Mouse (Mus musculus) liver, adult 2 months (tissue): ENCODE measurements at regions not wholly inside any gene's neighbourhood (a gene's known extent, or its start where the extent isn't known, plus 50 kb on each side); places are given as distances from the start of the nearest gene placed in this dataset.

Experiments
- DNase-seq: peaks from one replicate; pipeline ENCODE4 v3.0.0-alpha.2; 2011; ENCODE audit warnings: low read depth, low spot score; ENCODE audit errors: extremely low read depth
- H3K27ac ChIP-seq: fragments of 200-500 bp; replicated peaks from 2 replicates; pipeline ENCODE4 v1.5.1; 2012; ENCODE audit warnings: low read depth, mild to moderate bottlenecking, control low read depth, inconsistent platforms, low read length; ENCODE audit not compliant: insufficient read depth
- H3K27me3 ChIP-seq: fragments of 200-500 bp; 2 replicates; pipeline ENCODE4 v1.6.1; 2012; ENCODE audit warnings: mild to moderate bottlenecking, moderate library complexity, low read length, inconsistent platforms; ENCODE audit not compliant: control insufficient read depth, insufficient read depth
- H3K36me3 ChIP-seq: fragments of 200-500 bp; 2 replicates; pipeline ENCODE4 v1.6.1; 2012; ENCODE audit warnings: low read length, inconsistent platforms; ENCODE audit not compliant: control insufficient read depth, insufficient read depth
- H3K4me1 ChIP-seq: fragments of 200-500 bp; 2 replicates; pipeline ENCODE4 v1.6.1; 2011; ENCODE audit warnings: low read length; ENCODE audit not compliant: control insufficient read depth, insufficient read depth
- H3K4me3 ChIP-seq: fragments of 200-500 bp; 2 replicates; pipeline ENCODE4 v1.5.1; 2011; ENCODE audit warnings: low read depth, mild to moderate bottlenecking, control low read depth, low read length, moderate library complexity; ENCODE audit not compliant: insufficient read depth
- H3K79me2 ChIP-seq: fragments of 200-500 bp; 2 replicates; pipeline ENCODE4 v1.6.1; 2012; ENCODE audit warnings: inconsistent platforms, mild to moderate bottlenecking, low read length, moderate library complexity; ENCODE audit not compliant: control insufficient read depth, insufficient read depth
- H3K9ac ChIP-seq: fragments of 200-500 bp; 2 replicates; pipeline ENCODE4 v1.6.1; 2012; ENCODE audit warnings: low read depth, mild to moderate bottlenecking, control low read depth, inconsistent platforms, low read length
- CTCF ChIP-seq: fragments of 200-500 bp; IDR thresholded peaks from 2 replicates; pipeline ENCODE4 v1.5.1; 2011; ENCODE audit warnings: low read depth, low read length, control low read depth
- POLR2A ChIP-seq: fragments of 200-500 bp; IDR thresholded peaks from 2 replicates; pipeline ENCODE4 v1.6.1; 2011; ENCODE audit warnings: low read length, control low read depth; ENCODE audit not compliant: insufficient read depth; ENCODE audit errors: extremely low read depth
- WGBS: fragments of 180-500 bp; shearing (Covaris S2); methylation state at CpG from one replicate; pipeline ENCODE4 v1.1.7; 2018; 5-methylcytosine and 5-hydroxymethylcytosine counted together

DNA sequence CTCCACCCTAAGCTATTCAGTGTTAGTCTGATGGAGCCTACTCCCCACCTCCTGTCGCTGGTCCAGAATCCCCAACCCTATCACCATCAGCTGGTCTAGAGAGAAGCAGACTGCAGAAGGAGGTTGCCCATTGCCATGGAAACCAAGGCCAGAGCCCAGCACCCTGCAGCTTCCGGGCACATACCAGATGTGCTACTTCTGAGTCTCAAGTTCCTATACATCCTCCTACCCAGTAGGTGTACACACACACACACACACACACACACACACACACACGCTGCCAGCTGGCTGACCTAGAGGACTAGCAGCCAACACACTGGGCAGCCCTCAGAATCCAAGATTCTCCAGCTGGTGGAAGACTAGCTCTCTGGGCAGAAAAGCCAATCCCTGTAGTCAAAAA lies 68.9 kb upstream of the Disp3 start:
- Histone ChIP-seq H3K9ac (no peak overlapping the region), H3K4me1 (no peaks in the 10 kb centered on the region), H3K27ac (no peak overlapping the region), H3K79me2 (no peaks in the 10 kb centered on the region), H3K27me3 (no peaks in the 10 kb centered on the region), H3K4me3 (no peak overlapping the region), H3K36me3 (no peaks in the 10 kb centered on the region)
- TF ChIP-seq CTCF (no peak), POLR2A (no peak)
- 76% methylated on average over 3 of the region's 3 CpGs for WGBS
- no peak for DNase-seq

DNA sequence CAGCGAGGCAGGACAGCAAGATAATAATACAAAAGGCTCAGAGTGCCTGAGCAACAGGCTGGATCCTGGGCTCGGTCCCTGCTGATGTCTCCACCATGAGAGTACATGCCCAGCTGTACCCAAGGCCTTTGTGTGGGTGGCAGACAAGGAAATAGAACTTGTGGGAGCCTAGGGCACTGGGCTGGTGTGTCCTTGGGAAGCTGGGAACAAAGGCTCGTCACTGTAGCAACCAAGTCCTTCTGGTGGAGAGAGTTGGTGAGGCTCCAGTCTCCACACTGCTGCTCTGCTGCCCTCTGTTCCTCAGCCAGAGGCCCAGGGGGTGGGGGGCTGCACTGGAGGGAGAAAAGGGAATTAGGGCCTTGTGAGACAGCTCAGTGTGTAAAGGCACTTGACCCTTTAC lies 66.2 kb upstream of the Disp3 start:
- H3K27ac ChIP-seq: no peak overlapping the region
- WGBS: 83% methylated on average over 3 of the region's 3 CpGs
- H3K9ac ChIP-seq: no peak overlapping the region
- no peaks in the 10 kb centered on the region for H3K36me3 ChIP-seq
- H3K79me2 ChIP-seq: no peaks in the 10 kb centered on the region
- no peak overlapping the region for H3K4me3 ChIP-seq
- no peak for DNase-seq
- no peaks in the 10 kb centered on the region for H3K27me3 ChIP-seq
- H3K4me1 ChIP-seq: no peaks in the 10 kb centered on the region
- no peak for TF ChIP-seq POLR2A
- TF ChIP-seq CTCF: no peak

DNA sequence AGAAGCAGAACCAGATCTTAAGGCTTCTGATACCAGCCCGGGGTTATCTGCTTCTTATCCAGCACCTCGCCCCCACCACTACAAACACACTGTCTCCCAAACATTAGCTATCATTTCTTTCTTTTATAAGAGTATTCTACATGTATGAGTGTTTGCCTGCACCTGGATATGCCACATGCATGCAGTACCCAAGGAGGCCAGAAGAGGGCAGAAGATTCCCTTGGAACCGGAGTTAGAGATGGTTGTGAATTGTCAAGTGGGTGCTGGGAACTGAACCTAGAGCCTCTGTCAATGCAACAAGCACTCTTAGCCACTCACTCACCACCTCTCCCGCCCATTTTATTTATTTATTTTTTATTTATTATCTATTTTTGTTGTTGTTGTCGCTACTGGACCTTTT lies 64.9 kb upstream of the Disp3 start:
- Histone ChIP-seq H3K27me3 (no peaks in the 10 kb centered on the region), H3K9ac (no peak overlapping the region), H3K27ac (no peak overlapping the region), H3K4me1 (no peaks in the 10 kb centered on the region), H3K79me2 (no peaks in the 10 kb centered on the region), H3K36me3 (no peaks in the 10 kb centered on the region), H3K4me3 (no peak overlapping the region)
- 88% methylated on average over 5 of the region's 5 CpGs for WGBS
- TF ChIP-seq POLR2A: no peak
- TF ChIP-seq CTCF: peak; percentile 17; the same call in 1 of the 2 replicates
- DNase-seq: no peak

DNA sequence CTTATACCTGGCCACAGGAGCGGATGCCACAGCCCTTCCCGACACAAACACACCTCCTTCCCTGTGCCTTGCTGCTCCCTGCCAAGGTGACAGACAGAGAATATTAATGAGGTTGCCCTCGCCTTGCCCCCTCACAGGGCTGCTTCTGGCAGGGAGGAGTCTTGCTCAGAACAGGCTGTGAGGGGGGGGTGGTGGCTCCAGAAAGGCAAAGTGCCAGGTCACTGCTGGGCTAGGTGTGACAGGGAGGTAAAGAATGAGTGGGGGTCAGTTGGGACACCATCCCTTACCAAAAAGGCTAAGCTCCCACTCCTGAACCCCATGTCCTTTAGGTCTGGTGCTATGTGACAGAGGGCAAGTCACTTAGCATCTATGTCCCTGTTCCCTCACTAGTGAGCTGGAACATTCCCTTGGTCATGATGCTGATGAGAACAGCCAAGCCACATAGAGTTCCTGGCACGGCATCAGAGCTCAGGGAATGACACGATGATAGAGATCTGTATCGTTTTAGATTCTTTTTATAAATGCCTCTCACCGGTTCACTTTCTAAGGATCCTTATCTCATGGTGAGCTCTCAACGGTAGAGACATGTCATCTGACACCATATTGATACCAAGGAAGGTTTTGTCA lies 53.9 kb upstream of the Disp3 start:
- H3K79me2 ChIP-seq: no peaks in the 10 kb centered on the region
- H3K27ac ChIP-seq: no peak overlapping the region
- WGBS: 72% methylated on average over 8 of the region's 8 CpGs
- no peaks in the 10 kb centered on the region for H3K36me3 ChIP-seq
- no peak for DNase-seq
- no peak for TF ChIP-seq CTCF
- no peak for TF ChIP-seq POLR2A
- H3K4me1 ChIP-seq: no peaks in the 10 kb centered on the region
- no peaks in the 10 kb centered on the region for H3K27me3 ChIP-seq
- no peak overlapping the region for H3K9ac ChIP-seq
- H3K4me3 ChIP-seq: no peak overlapping the region

DNA sequence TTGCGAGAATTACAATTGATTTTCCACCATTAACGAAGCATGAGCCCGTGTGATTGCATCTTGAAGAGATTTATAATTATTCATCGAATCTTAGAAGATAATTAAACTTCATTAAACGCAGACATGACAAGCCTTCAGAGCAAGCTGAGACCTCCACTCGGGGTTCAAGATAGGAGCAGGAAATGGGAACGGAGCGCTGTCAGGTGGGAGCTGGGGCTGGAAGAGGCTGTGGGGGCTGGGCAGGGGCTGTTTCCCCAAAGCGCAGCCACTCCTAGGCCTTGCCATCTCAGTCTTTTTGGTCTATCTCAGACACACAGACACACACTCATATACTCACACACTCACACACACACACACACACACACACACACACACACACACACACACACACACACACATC lies 52.6 kb upstream of the Disp3 start:
- TF ChIP-seq POLR2A (no peak), CTCF (no peak)
- Histone ChIP-seq H3K9ac (no peak overlapping the region), H3K4me3 (no peak overlapping the region), H3K27ac (no peak overlapping the region), H3K4me1 (no peaks in the 10 kb centered on the region), H3K79me2 (no peaks in the 10 kb centered on the region), H3K27me3 (no peaks in the 10 kb centered on the region), H3K36me3 (no peaks in the 10 kb centered on the region)
- no peak for DNase-seq
- 71% methylated on average over 9 of the region's 9 CpGs for WGBS
